Mouse (Mus musculus) heart, adult 2 months (tissue): ENCODE data around the gene Bnc1.

Source experiments
- CTCF ChIP-seq: fragments of 200-600 bp; IDR thresholded peaks from 2 replicates; pipeline ENCODE4 v1.8.1; 2022; ENCODE audit warnings: antibody characterized with exemption, mild to moderate bottlenecking, moderate library complexity
- EP300 ChIP-seq: fragments of 200-500 bp; IDR thresholded peaks from 2 replicates; pipeline ENCODE4 v1.6.1; 2011; ENCODE audit warnings: low read depth, low read length, control low read depth; ENCODE audit not compliant: insufficient read depth

DNA sequence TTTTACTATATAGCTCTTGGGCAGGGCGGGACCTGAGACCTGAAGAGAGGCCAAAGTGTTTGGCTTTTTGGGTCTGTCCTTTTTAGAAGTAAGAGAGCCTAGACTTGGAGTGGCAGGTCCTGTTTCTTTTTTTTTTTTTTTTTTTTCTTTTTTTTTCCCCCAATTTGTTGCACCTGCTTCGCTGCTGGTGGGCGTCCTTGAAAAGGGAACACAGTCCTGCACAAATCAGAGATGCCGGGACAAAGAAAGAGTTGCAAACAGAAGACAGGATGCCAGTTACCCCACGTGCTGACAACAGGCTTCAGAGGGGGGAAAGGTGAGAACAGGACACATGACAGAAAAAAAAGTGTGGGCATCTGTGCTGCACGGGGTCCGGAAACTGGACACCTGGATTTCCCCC, 1.0 kb upstream of the Bnc1 start:
- no peak for TF ChIP-seq EP300
- TF ChIP-seq CTCF, result no peak
